Comparison of ENCODE assay signal across 8 mouse cellular contexts in the genomic region with DNA sequence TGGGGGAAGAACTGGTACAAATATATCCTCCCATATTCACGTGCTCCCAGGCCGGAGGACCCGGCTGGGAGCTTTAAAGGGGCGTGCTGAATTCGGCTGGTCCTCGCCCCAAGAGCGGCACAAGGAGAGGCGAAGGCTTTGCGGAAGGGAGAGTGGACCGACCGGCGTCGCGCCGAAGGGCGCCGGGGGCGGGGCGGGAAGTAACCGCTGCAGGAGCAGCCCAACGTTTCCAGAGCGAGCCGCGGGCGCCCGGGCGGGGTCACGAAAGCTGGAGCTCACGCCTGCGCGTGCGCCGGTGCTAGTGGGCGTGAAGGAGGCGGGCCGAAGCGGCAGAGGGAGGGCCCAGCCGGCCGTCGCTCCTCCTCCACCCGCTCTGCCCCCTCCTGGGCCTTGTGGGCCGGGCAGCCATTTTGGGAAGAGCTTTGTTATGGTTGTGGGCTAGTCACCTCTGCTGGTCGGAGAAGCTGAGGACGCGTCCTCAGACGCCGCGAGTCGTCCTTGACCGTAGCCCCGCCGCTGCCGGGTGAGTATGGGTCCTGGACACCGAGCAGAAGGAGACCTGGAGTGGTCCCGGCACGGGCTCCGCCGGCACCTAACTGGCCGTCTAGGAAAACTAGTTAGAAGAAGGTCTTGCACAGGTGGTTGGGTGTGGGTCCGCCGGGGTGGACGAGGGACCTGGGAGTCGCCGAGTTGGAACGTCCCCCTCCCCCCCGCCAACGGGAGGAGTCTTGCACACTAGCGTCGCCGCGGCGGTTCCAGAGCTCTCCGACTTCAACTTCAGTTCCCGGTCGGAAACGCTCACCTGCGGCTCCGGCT. TPM values are rescaled to one million over a fixed set of nuclear protein-coding genes. Genes with fewer than 3 reads are reported as not detected.
DNase-seq lines count a peak whose midpoint lies in the region; ATAC-seq and TF ChIP-seq lines count a peak whose summit lies in the region.

Gene Gpbp1l1, plus strand, starts transcription at position 353 of the 816 bp plus-strand sequence.

- peak within 1 kb of the TSS; percentile 92 for H3K4me3 ChIP-seq in forebrain, embryonic 10.5 days
- H3K4me3 ChIP-seq in heart, embryonic 15.5 days = peak within 1 kb of the TSS; percentile 78
- peak within 1 kb of the TSS; percentile 65 to 97 for H3K4me3 ChIP-seq in liver, embryonic 14.5 days (ENCODE audit: insufficient read depth in 1 of 2, low read depth in 2 of 2, low read length in 2 of 2)
- H3K4me3 ChIP-seq in neural tube, embryonic 11.5 days (ENCODE audit: low read depth, low read length) = peak within 1 kb of the TSS; percentile 60
- peak within 1 kb of the TSS; percentile 87 for H3K4me3 ChIP-seq in stomach, postnatal 0 days (ENCODE audit: low read depth, low read length)

- WGBS in forebrain, embryonic 10.5 days = under 1% methylated on average over 78 of the region's 78 CpGs
- under 1% methylated on average over 76 of the region's 78 CpGs for WGBS in heart, embryonic 15.5 days
- under 1% methylated on average over 78 of the region's 78 CpGs for WGBS in liver, embryonic 14.5 days (ENCODE audit: insufficient replicate concordance)
- 0% methylated on average over 75 of the region's 78 CpGs for WGBS in neural tube, embryonic 11.5 days
- 0% methylated on average over 63 of the region's 78 CpGs for WGBS in stomach, postnatal 0 days

- H3K27me3 ChIP-seq in forebrain, embryonic 10.5 days (ENCODE audit: poor library complexity, severe bottlenecking) = no peaks in the 10 kb centered on the region
- H3K27me3 ChIP-seq in heart, embryonic 15.5 days = no peaks in the 10 kb centered on the region
- H3K27me3 ChIP-seq in liver, embryonic 14.5 days (ENCODE audit: control insufficient read depth, insufficient read depth, low read length) = no peaks in the 10 kb centered on the region
- H3K27me3 ChIP-seq in neural tube, embryonic 11.5 days (ENCODE audit: control insufficient read depth, insufficient read depth, low read length) = no peaks in the 10 kb centered on the region
- H3K27me3 ChIP-seq in stomach, postnatal 0 days (ENCODE audit: control insufficient read depth, insufficient read depth, low read length) = no peaks in the 10 kb centered on the region

- peaks cover 39% of the 10 kb centered on the region for H3K36me3 ChIP-seq in forebrain, embryonic 10.5 days (replicated peaks)
- peaks cover 11% of the 10 kb centered on the region; the same call in 1 of the 2 replicates for H3K36me3 ChIP-seq in heart, embryonic 15.5 days
- peaks cover 14% of the 10 kb centered on the region for H3K36me3 ChIP-seq in liver, embryonic 14.5 days (replicated peaks; ENCODE audit: control insufficient read depth, insufficient read depth, low read depth)
- H3K36me3 ChIP-seq in neural tube, embryonic 11.5 days (ENCODE audit: control insufficient read depth, insufficient read depth, low read length) = peaks cover 1% of the 10 kb centered on the region
- H3K36me3 ChIP-seq in stomach, postnatal 0 days (ENCODE audit: control insufficient read depth, insufficient read depth, low read length) = peaks cover 5% of the 10 kb centered on the region; the same call in 1 of the 2 replicates

- H3K9ac ChIP-seq in heart, embryonic 15.5 days = peak within 1 kb of the TSS; percentile 86
- H3K9ac ChIP-seq in liver, embryonic 14.5 days (replicated peaks) = peak within 1 kb of the TSS; percentile 95
- peak within 1 kb of the TSS; percentile 71 for H3K9ac ChIP-seq in neural tube, embryonic 11.5 days (ENCODE audit: low read length)
- peak within 1 kb of the TSS; percentile 94 for H3K9ac ChIP-seq in stomach, postnatal 0 days (ENCODE audit: low read length)

- peak within 1 kb of the TSS; percentile 86 for H3K4me2 ChIP-seq in heart, embryonic 15.5 days
- H3K4me2 ChIP-seq in liver, embryonic 14.5 days (ENCODE audit: low read depth) = peak within 1 kb of the TSS; percentile 99
- H3K4me2 ChIP-seq in neural tube, embryonic 11.5 days (ENCODE audit: low read depth) = peak within 1 kb of the TSS; percentile 70
- H3K4me2 ChIP-seq in stomach, postnatal 0 days (replicated peaks; ENCODE audit: low read depth) = peak within 1 kb of the TSS; percentile 71

- TF ChIP-seq CTCF in liver, embryonic 14.5 days (IDR thresholded peaks at IDR 0.05; ENCODE audit: low read depth) = peak; percentile 63
- peak; percentile 65 for TF ChIP-seq CTCF in stomach, postnatal 0 days (IDR thresholded peaks at IDR 0.05; ENCODE audit: low read depth)

- TF ChIP-seq EP300 in liver, embryonic 14.5 days (IDR thresholded peaks at IDR 0.05; ENCODE audit: low read depth) = no peak
- TF ChIP-seq EP300 in stomach, postnatal 0 days (optimal IDR thresholded peaks at IDR 0.05) = no peak

- peak; percentile 81 for ATAC-seq in CD4-positive, CD25-positive, alpha-beta regulatory T cell, adult 4 months
- ATAC-seq in heart, embryonic 15.5 days (replicated peaks; ENCODE audit: insufficient number of reproducible peaks, insufficient read depth, low FRiP score, low read depth) = peak; percentile 95
- peak; percentile 94 for ATAC-seq in liver, embryonic 14.5 days (ENCODE audit: insufficient read depth)
- peak; percentile 93 for ATAC-seq in neural tube, embryonic 11.5 days (ENCODE audit: insufficient read depth, low FRiP score, low TSS enrichment)
- peak; percentile 96 for ATAC-seq in stomach, postnatal 0 days (ENCODE audit: low FRiP score, low TSS enrichment)

- H3K27ac ChIP-seq in forebrain, embryonic 10.5 days = peak within 1 kb of the TSS; percentile 94
- peak within 1 kb of the TSS; percentile 97 for H3K27ac ChIP-seq in heart, embryonic 15.5 days
- peak within 1 kb of the TSS; percentile 95 for H3K27ac ChIP-seq in liver, embryonic 14.5 days
- peak within 1 kb of the TSS; percentile 83 for H3K27ac ChIP-seq in neural tube, embryonic 11.5 days (ENCODE audit: low read depth, low read length)
- H3K27ac ChIP-seq in stomach, postnatal 0 days (replicated peaks) = peak within 1 kb of the TSS; percentile 95

- no peaks in the 10 kb centered on the region for H3K9me3 ChIP-seq in forebrain, embryonic 10.5 days
- H3K9me3 ChIP-seq in heart, embryonic 15.5 days (replicated peaks) = no peaks in the 10 kb centered on the region
- no peaks in the 10 kb centered on the region for H3K9me3 ChIP-seq in liver, embryonic 14.5 days (ENCODE audit: control insufficient read depth, low read length)
- H3K9me3 ChIP-seq in neural tube, embryonic 11.5 days (ENCODE audit: control insufficient read depth, low read length) = no peaks in the 10 kb centered on the region
- H3K9me3 ChIP-seq in stomach, postnatal 0 days (ENCODE audit: control insufficient read depth, low read length) = no peaks in the 10 kb centered on the region

- peaks cover 25% of the 10 kb centered on the region for H3K4me1 ChIP-seq in forebrain, embryonic 10.5 days
- H3K4me1 ChIP-seq in heart, embryonic 15.5 days (replicated peaks) = peaks cover 9% of the 10 kb centered on the region
- peaks cover 8 to 10% of the 10 kb centered on the region in 2 experiments; a peak in 3 of 4 replicates for H3K4me1 ChIP-seq in liver, embryonic 14.5 days (replicated peaks; ENCODE audit: control insufficient read depth in 2 of 2, insufficient read depth in 2 of 2, low read length in 1 of 2)
- 0 out of 2 replicates have a peak, but pooled peaks cover 5% of the 10 kb centered on the region for H3K4me1 ChIP-seq in neural tube, embryonic 11.5 days (ENCODE audit: control insufficient read depth, insufficient read depth, low read length)
- H3K4me1 ChIP-seq in stomach, postnatal 0 days (replicated peaks; ENCODE audit: control insufficient read depth, insufficient read depth) = no peaks in the 10 kb centered on the region

- peak; percentile 93 for DNase-seq in c-Kit-negative CD71-positive TER-119-positive erythroid progenitor cells, embryonic 14.5 days (ENCODE audit: low read depth, low spot score)
- peak; percentile 98 for DNase-seq in forebrain, embryonic 10.5 days (ENCODE audit: extremely low spot score, low spot score)
- DNase-seq in kidney, postnatal 25 days = peak; percentile 97 to 99
- peak; percentile 90 to 92 (median 92) for DNase-seq in liver, embryonic 14.5 days (ENCODE audit: low read depth in 3 of 3, low spot score in 3 of 3)
- DNase-seq in neural tube, embryonic 11.5 days (ENCODE audit: low spot score) = peak; percentile 99
- peak; percentile 99 for DNase-seq in stomach, postnatal 0 days (ENCODE audit: low spot score)

RNA-seq across cellular contexts. Expression of gene Gpbp1l1, which starts in this region (rescaled TPM):
- 100 to 1,000 TPM in 1 of 2 experiments, 10 to 100 TPM in 1; 90.2 to 101 TPM for polyA plus RNA-seq in CD4-positive, CD25-positive, alpha-beta regulatory T cell, adult 4 months (2017; shearing (Covaris generic))
- polyA plus RNA-seq in forebrain, embryonic 10.5 days (2016; fragmentation: Nextera tagmentation; extraction: Ambion mirVana) = 28.3 and 32.2 TPM in 2 replicates
- 24.4 and 28.0 TPM in 2 replicates for polyA plus RNA-seq in heart, embryonic 15.5 days (2015; fragmentation: Nextera tagmentation; extraction: Ambion mirVana)
- polyA plus RNA-seq in liver, embryonic 14.5 days (2012; rRNA removed) = 12.7 and 17.3 TPM in 2 replicates
- 17.0 and 18.4 TPM in 2 replicates for polyA plus RNA-seq in liver, embryonic 14.5 days (2014; fragmentation: Nextera tagmentation; extraction: Ambion mirVana)
- polyA plus RNA-seq in neural tube, embryonic 11.5 days (2014; fragmentation: Nextera tagmentation; extraction: Ambion mirVana) = 31.5 and 33.7 TPM in 2 replicates
- 22.4 and 23.6 TPM in 2 replicates for polyA plus RNA-seq in stomach, postnatal 0 days (2015; fragmentation: Nextera tagmentation; extraction: Ambion mirVana)

Comparison
In these comparisons a context has a peak if more than half of its experiments do, and no peak if none do; other contexts are left out.
1. Peak in every context shown above with its lines: DNase-seq, ATAC-seq, H3K4me3 ChIP-seq and H3K27ac ChIP-seq.